Mouse (Mus musculus): ENCODE data around the gene Kera. TPM values are rescaled to one million over a fixed set of nuclear protein-coding genes. Genes with fewer than 3 reads are reported as not detected.
A peak's percentile ranks its signal among the peaks of the same experiment; 100 is the strongest.

The Kera gene
- not detected in 2 replicates for polyA plus RNA-seq (2016; fragmentation: Nextera tagmentation; extraction: Ambion mirVana)

DNA sequence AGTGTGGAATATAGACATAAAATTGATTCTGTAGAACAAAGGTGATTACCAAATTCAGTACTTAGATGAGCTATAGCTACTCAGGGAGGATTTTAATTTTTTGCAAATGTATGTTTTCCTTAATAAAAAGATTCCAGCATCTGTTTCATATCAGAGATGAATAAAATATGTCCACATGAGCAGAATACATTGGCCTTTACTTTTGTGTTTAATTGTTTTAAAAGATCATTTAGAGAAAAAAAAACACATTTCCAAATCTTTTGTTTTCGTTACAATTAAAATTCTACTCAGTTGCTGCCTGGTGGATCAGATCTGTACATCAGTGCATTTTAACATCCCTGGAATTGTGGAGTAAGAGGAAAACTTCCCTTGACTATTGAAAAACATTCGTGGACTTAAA is at the start of gene Kera:
Gene Kera (plus strand): TSS at position 301 of the 400 bp plus-strand sequence.
- no peak within 1 kb of the TSS for H3K4me3 ChIP-seq
- no peak for DNase-seq (ENCODE audit: low spot score)
- no peaks in the 10 kb centered on the region for H3K36me3 ChIP-seq
- H3K27ac ChIP-seq = no peak within 1 kb of the TSS
- H3K27me3 ChIP-seq (ENCODE audit: insufficient read depth, poor library complexity, severe bottlenecking) = no peaks in the 10 kb centered on the region
- WGBS = 74% methylated on average over 2 of the region's 2 CpGs
- H3K4me1 ChIP-seq = no peaks in the 10 kb centered on the region
- H3K9me3 ChIP-seq = no peaks in the 10 kb centered on the region

DNA sequence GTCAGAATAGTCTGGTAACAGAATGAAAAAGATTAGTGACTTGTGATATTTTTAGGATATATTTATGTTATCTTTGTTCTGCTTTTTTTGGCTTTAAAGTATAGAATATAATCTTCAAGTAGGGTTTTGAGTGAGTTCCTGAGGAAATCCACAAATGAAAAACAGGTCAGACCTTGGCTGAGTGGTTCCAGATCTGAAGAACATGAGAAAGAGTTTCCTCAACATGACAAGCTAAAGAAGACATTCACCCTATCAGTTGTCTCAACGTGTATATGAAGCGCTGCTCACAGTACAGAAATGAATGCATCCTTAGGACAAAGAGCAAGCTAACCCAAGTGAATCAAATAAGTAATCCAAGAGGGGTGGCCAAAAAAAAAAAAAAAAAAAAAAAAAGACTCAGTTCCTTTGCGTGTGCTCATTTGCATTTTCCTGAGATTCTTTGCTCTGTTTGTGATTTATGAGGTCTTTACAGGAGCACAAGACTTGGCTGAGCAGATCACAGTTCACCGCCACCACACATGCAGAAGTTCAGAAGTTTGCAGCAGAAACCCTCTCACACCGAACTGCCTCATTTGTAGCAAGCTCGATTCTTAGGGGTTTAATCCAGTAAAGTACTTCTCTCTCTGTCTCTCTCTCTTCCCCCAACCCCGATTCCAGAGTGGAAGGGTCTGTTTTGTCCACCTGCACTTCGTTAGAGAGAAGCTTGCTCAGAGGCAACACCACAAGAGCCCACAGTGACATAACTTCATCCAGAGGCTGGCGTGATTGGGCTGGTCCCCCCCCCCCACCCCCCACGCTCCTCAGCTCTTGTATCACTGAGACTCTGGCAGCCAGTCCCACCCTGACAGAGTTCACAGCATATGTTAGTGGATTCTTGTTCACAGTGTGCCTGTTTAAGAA is 41.5 kb upstream of the Kera start, which contains the start of gene Lum:
Gene Lum (plus strand): TSS at position 172 of the 900 bp plus-strand sequence.
- H3K36me3 ChIP-seq = no peaks in the 10 kb centered on the region
- H3K4me3 ChIP-seq = no peak within 1 kb of the TSS
- no peaks in the 10 kb centered on the region for H3K4me1 ChIP-seq
- 55% methylated on average over 10 of the region's 10 CpGs for WGBS
- H3K27me3 ChIP-seq (ENCODE audit: insufficient read depth, poor library complexity, severe bottlenecking) = no peaks in the 10 kb centered on the region
- H3K9me3 ChIP-seq = no peaks in the 10 kb centered on the region
- peak within 1 kb of the TSS; percentile 42; the same call in 1 of the 2 replicates for H3K27ac ChIP-seq
- no peak for DNase-seq (ENCODE audit: low spot score)

DNA sequence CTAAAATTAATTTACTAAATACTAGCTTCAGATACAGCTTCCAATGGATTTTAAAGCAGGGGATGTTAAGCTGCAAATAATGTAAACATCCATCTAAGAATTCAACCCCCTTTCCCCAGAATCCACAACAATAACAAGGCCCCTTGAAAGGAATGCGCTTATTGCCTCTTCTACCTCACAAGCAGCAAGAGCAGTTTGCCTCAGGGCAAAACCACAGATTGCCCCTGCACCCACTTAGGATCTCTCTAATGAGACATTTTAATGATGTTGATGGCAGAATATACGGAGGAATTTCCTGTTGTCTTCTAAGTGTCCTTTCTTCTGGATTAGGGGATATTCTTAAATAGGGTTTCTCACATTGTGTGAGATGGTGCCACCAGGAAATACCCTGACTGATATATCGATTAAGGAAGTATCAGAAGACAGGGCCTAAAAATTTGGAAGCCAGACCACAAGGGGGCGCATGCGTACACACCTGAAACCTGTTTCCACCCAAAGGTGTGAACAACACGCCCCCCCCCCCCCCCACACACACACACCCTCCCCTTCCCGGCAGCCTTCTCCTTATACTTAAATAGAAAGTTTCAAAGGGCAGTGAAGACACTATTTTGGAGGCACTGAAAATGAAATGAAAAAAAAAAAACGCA is 39.1 kb upstream of the Kera start:
- no peaks in the 10 kb centered on the region for H3K27me3 ChIP-seq (ENCODE audit: insufficient read depth, poor library complexity, severe bottlenecking)
- no peaks in the 10 kb centered on the region for H3K4me1 ChIP-seq
- no peak overlapping the region for H3K27ac ChIP-seq
- no peaks in the 10 kb centered on the region for H3K36me3 ChIP-seq
- H3K4me3 ChIP-seq = no peak overlapping the region
- DNase-seq (ENCODE audit: low spot score) = no peak
- H3K9me3 ChIP-seq = no peaks in the 10 kb centered on the region
- 64% methylated on average over 8 of the region's 8 CpGs for WGBS

DNA sequence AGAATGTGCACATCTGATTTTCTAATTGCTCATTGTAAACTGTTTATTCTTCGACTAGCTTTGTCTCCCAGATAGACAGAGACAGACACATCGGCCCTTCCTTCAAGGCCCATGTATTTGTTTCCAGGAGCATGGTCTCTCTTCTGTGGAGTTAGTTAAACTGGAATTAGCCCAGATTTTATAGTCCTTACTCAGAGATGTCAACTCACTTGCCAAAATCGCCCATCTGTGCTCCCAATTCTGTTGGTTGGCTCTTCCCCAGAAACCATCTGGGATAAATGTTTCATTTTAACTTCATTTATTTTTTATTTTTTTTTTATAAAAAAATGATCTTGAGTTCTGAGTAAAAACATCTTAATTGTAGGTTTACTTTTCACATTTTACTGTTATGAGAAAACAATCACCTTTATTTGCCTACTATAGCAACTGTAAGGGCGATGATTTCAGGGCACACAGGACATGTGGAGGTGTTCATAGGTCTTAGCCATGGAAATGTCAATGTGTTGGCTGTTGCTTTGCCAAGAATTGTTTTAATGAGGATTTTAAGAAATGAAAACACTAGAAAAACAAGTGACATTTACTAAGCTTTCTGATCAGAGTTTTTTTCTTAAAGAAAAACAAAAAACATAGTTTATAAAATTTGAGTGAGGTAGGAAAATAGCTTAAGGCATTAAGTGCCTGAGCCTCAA is 24.0 kb upstream of the Kera start:
- Histone ChIP-seq H3K4me1 (no peaks in the 10 kb centered on the region), H3K27me3 (ENCODE audit: insufficient read depth, poor library complexity, severe bottlenecking) (no peaks in the 10 kb centered on the region), H3K9me3 (no peaks in the 10 kb centered on the region), H3K36me3 (no peaks in the 10 kb centered on the region), H3K27ac (no peak overlapping the region), H3K4me3 (no peak overlapping the region)
- no peak for DNase-seq (ENCODE audit: low spot score)
- WGBS = 79% methylated on average over 4 of the region's 4 CpGs

DNA sequence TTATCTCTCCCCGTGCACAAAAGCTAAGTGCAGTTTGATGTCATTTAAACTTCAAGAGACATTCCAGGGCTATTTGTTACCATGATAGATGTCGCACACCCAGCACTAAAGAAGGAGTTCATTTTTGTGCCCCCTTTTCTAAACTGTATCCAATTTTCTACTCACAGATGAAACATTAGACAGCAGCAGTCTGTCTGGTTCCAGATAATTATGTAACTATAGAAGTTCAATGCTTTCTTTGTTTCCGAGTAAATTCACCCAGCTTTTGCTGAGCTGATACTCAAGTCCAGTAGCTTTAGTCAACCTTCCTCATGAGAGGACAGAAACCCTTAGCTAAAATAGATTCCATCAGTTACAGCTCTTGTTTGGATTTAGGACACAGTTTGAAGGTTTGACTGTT is 22.5 kb upstream of the Kera start:
- DNase-seq (ENCODE audit: low spot score) = no peak
- H3K9me3 ChIP-seq = no peaks in the 10 kb centered on the region
- no peaks in the 10 kb centered on the region for H3K27me3 ChIP-seq (ENCODE audit: insufficient read depth, poor library complexity, severe bottlenecking)
- no peak overlapping the region for H3K27ac ChIP-seq
- 20% methylated on average over 3 of the region's 3 CpGs for WGBS
- no peaks in the 10 kb centered on the region for H3K36me3 ChIP-seq
- no peaks in the 10 kb centered on the region for H3K4me1 ChIP-seq
- H3K4me3 ChIP-seq = no peak overlapping the region

DNA sequence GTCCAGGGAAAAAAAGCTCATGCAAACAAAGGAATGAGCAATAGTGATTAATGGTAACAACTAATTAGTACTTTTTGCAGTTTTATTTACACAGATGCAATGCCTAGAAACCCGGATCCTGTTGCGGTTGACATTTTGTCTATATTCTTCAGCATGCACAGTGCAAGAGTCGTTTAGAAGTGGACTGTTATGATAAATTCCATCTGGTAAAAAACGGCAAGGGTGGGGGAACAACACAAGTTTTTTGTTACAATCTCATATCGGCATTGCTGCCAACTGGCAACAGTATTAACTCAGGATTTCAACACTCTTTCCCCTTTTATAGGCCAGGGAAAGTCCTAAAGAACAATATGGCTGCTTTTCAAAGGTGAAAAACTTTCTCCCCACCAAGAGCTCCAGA is 19.5 kb upstream of the Kera start:
- Histone ChIP-seq H3K4me3 (no peak overlapping the region), H3K36me3 (no peaks in the 10 kb centered on the region), H3K4me1 (no peaks in the 10 kb centered on the region; the same call in 1 of the 2 replicates), H3K27ac (no peak overlapping the region), H3K9me3 (no peaks in the 10 kb centered on the region), H3K27me3 (ENCODE audit: insufficient read depth, poor library complexity, severe bottlenecking) (no peaks in the 10 kb centered on the region)
- WGBS = 81% methylated on average over 5 of the region's 5 CpGs
- no peak for DNase-seq (ENCODE audit: low spot score)

DNA sequence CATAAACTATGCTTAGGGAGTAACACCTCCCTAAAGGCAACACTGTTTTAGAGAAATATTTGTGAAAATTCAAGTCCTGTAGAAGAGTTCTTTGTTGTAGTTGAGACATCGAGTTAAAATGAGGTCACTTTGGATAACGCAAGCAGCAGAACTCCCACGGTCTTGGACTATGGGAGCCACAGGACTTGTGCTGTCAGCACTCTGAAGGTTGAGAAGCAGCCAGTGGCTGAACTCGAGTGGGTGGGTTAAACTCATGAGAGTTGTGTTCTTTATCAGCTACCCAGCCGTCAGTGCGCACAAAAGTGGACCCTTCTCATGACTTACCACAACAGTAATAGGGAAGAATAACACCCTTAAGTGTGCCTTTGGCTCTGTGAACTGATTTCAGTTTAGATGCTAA is 17.1 kb upstream of the Kera start:
- 47% methylated on average over 6 of the region's 6 CpGs for WGBS
- Histone ChIP-seq H3K4me3 (no peak overlapping the region), H3K4me1 (no peaks in the 10 kb centered on the region; the same call in 1 of the 2 replicates), H3K9me3 (no peaks in the 10 kb centered on the region), H3K36me3 (no peaks in the 10 kb centered on the region), H3K27ac (no peak overlapping the region), H3K27me3 (ENCODE audit: insufficient read depth, poor library complexity, severe bottlenecking) (no peaks in the 10 kb centered on the region)
- no peak for DNase-seq (ENCODE audit: low spot score)

DNA sequence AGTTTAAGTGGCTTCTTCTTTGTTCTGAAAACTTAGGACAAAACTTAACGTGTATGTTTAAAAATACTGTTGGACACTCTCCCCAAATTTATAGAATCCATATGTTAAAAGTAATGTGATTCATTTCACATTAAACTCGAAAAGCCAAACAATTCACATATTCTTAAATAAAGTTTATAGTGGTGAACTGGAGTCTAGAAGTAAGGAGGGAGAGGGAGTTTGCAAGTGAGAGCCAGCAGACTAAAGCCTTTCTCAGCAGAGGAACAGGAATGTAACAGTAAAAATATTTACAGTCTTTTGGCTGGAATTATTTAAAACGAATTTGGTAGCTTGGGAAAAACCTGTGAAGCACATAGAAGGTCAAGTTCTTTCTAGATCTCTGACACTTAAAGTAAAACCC is 15.6 kb upstream of the Kera start:
- no peak overlapping the region for H3K27ac ChIP-seq
- no peaks in the 10 kb centered on the region for H3K27me3 ChIP-seq (ENCODE audit: insufficient read depth, poor library complexity, severe bottlenecking)
- no peaks in the 10 kb centered on the region for H3K9me3 ChIP-seq
- no peaks in the 10 kb centered on the region for H3K36me3 ChIP-seq
- WGBS = 61% methylated on average over 3 of the region's 3 CpGs
- H3K4me3 ChIP-seq = no peak overlapping the region
- H3K4me1 ChIP-seq = no peaks in the 10 kb centered on the region; the same call in 1 of the 2 replicates
- DNase-seq (ENCODE audit: low spot score) = no peak

DNA sequence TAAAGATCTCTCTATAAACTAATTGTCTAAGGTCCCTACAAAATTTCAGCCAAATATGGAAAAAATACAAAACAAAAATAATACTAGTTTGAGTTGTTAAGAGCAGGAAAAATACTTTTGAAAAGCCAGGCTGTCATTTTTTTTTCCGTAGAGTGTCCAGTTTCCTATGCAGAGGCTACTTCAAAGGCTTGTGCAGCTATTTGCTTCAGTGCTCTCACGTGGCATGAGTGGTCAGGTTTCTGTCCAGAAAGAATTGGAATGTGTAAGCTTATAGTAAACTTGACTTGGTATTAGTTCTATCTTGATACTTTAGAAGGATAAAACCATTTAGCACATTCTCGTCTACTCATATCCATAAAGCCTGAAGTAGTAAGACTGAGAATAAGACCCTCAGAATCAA is 15.0 kb upstream of the Kera start:
- WGBS = 58% methylated on average over 3 of the region's 3 CpGs
- DNase-seq (ENCODE audit: low spot score) = no peak
- no peak overlapping the region for H3K27ac ChIP-seq
- no peaks in the 10 kb centered on the region for H3K27me3 ChIP-seq (ENCODE audit: insufficient read depth, poor library complexity, severe bottlenecking)
- H3K4me1 ChIP-seq = no peaks in the 10 kb centered on the region; the same call in 1 of the 2 replicates
- H3K9me3 ChIP-seq = no peaks in the 10 kb centered on the region
- H3K4me3 ChIP-seq = no peak overlapping the region
- H3K36me3 ChIP-seq = no peaks in the 10 kb centered on the region

DNA sequence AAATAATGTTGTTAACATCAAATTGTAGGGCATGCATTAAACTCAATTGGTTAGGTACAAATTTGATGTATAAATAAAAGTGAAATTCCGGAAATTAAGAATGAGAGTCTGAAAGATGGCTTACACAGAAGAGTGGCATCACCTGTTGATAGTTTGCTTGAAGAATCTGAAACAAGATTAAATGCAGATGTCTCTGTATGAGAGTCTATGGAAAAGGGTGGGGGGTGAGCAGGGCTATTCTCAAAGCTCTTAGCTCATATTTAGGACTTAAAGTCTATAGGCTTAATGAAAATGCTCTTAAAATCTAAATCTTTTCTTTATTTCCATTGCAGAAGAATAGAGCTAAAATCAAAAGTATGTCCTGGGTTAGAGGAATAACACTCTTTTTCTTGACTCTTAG is 11.0 kb upstream of the Kera start:
- Histone ChIP-seq H3K36me3 (no peaks in the 10 kb centered on the region), H3K9me3 (no peaks in the 10 kb centered on the region), H3K4me3 (no peak overlapping the region), H3K27ac (no peak overlapping the region), H3K4me1 (no peaks in the 10 kb centered on the region), H3K27me3 (ENCODE audit: insufficient read depth, poor library complexity, severe bottlenecking) (no peaks in the 10 kb centered on the region)
- DNase-seq (ENCODE audit: low spot score) = no peak
- WGBS = 66% methylated on average over 1 of the region's 1 CpGs

DNA sequence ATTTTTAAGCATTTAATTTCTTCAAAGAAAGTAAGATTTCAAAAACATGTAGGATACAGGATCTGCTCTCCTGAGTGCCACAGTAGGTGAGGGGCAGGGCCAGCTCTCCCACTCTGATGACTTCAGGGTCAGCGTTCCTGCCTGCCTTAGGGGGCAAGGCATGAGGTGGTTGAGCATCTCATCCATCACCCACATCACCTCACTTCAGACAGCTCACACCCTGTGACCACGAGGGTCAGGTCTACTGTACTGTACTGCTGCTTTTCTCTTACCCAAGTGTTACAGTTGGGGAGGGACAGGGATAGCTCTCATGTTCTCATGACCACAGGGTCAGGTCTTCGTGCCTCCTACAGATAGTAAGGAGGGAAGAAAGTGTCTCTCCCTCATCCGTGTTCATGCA is 4.9 kb upstream of the Kera start:
- no peaks in the 10 kb centered on the region for H3K9me3 ChIP-seq
- H3K27ac ChIP-seq = no peak overlapping the region
- WGBS = 68% methylated on average over 4 of the region's 4 CpGs

DNA sequence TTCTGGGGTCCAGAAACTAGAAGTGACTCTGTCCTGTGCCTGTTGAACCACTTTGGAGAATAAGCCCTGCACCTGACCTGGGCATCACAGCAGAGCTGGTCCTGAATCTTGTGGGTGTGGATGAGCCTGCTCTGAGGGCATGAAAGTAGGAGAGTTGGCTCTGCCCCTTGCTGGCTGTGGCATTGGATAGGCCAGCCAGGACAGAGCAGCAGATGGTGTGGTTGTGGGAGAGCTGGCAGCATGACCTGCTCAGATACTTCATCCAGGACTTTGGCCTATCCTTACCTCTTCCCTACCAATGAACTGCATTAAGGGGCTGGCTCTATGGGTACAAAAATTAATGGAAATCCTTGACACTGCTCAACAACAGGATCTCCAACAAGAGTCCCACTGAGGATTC is 3.4 kb upstream of the Kera start:
- no peaks in the 10 kb centered on the region for H3K36me3 ChIP-seq
- H3K4me1 ChIP-seq = no peaks in the 10 kb centered on the region
- peak; percentile 76 for DNase-seq (ENCODE audit: low spot score)
- H3K4me3 ChIP-seq = no peak overlapping the region
- H3K27ac ChIP-seq = no peak overlapping the region
- H3K27me3 ChIP-seq (ENCODE audit: insufficient read depth, poor library complexity, severe bottlenecking) = no peaks in the 10 kb centered on the region
- no peaks in the 10 kb centered on the region for H3K9me3 ChIP-seq

More for the DNA sequence above, 4.9 kb upstream of the Kera start:
- DNase-seq (ENCODE audit: low spot score) = no peak
- H3K36me3 ChIP-seq = no peaks in the 10 kb centered on the region
- no peak overlapping the region for H3K4me3 ChIP-seq
- H3K27me3 ChIP-seq (ENCODE audit: insufficient read depth, poor library complexity, severe bottlenecking) = no peaks in the 10 kb centered on the region
- H3K4me1 ChIP-seq = no peaks in the 10 kb centered on the region

DNA sequence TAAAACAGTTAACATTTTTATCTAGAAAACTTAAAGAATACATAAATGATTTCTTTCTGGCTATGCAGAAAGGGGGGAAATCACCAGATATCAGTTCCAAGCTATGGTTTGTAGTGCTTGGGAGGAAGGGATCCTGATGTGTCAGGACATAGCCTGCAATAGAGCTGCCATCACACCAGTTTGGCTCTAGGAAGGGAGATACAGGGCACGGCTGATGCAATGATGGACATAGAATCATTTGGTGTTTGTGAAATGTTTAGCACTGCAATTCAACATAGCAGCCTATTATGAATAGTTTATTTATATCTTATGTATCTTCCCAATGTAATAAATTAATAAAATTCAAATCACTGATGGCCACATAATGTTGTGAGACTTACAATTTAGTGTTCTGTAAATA is 15.6 kb downstream of the Kera start:
- Histone ChIP-seq H3K4me3 (no peak overlapping the region), H3K4me1 (no peaks in the 10 kb centered on the region), H3K27ac (no peak overlapping the region), H3K9me3 (no peaks in the 10 kb centered on the region), H3K36me3 (no peaks in the 10 kb centered on the region), H3K27me3 (ENCODE audit: insufficient read depth, poor library complexity, severe bottlenecking) (no peaks in the 10 kb centered on the region)
- DNase-seq (ENCODE audit: low spot score) = no peak
- 81% methylated on average over 1 of the region's 1 CpGs for WGBS

Measured in heart, embryonic 10.5 days (tissue).